Mouse (Mus musculus) embryonic fibroblast, embryonic 13.5 days (primary cell): ENCODE measurements at regions not wholly inside any gene's neighbourhood (a gene's known extent, or its start where the extent isn't known, plus 50 kb on each side); places are given as distances from the start of the nearest gene placed in this dataset.

Source experiments
- H3K27ac ChIP-seq: 2 replicates; pipeline ENCODE4 v1.5.1; 2012; ENCODE audit warnings: low read length, control low read depth, inconsistent platforms; ENCODE audit not compliant: insufficient read depth
- H3K4me1 ChIP-seq: 2 replicates; pipeline ENCODE4 v1.6.1; 2011; ENCODE audit warnings: low read length; ENCODE audit not compliant: control insufficient read depth, insufficient read depth
- H3K4me3 ChIP-seq: 2 replicates; pipeline ENCODE4 v1.5.1; 2011; ENCODE audit warnings: mild to moderate bottlenecking, control low read depth, low read length; ENCODE audit not compliant: insufficient read depth
- CTCF ChIP-seq: IDR thresholded peaks from 2 replicates; pipeline ENCODE4 v1.5.1; 2011; ENCODE audit warnings: mild to moderate bottlenecking, control low read depth, low read length, moderate library complexity, borderline replicate concordance; ENCODE audit not compliant: insufficient read depth
- POLR2A ChIP-seq: IDR thresholded peaks from 2 replicates; pipeline ENCODE4 v1.6.1; 2011; ENCODE audit warnings: low read depth, mild to moderate bottlenecking, control low read depth, low read length, moderate library complexity

- Histone ChIP-seq H3K4me1 (no peaks in the 10 kb centered on the region), H3K4me3 (no peak overlapping the region), H3K27ac (no peak overlapping the region)
- TF ChIP-seq CTCF (no peak), POLR2A (no peak)
These were observed 396.1 kb upstream of the Smarca2 start for GRCm38 (mm10) chr19:26208760-26209159.

- no peaks in the 10 kb centered on the region for H3K4me1 ChIP-seq
These were observed 370.3 kb upstream of the Smarca2 start for GRCm38 (mm10) chr19:26234539-26234938.

GRCm38 (mm10) chr19:26244067-26244466 lies 360.8 kb upstream of the Smarca2 start:
- H3K4me3 ChIP-seq, result no peak overlapping the region
- TF ChIP-seq POLR2A (no peak), CTCF (no peak)
- H3K27ac ChIP-seq, result no peak overlapping the region
- no peaks in the 10 kb centered on the region for H3K4me1 ChIP-seq

More at GRCm38 (mm10) chr19:26234539-26234938, 370.3 kb upstream of the Smarca2 start:
- no peak for TF ChIP-seq CTCF
- TF ChIP-seq POLR2A, result no peak
- Histone ChIP-seq H3K4me3 (no peak overlapping the region), H3K27ac (no peak overlapping the region)

- no peaks in the 10 kb centered on the region for H3K4me1 ChIP-seq
- no peak for TF ChIP-seq POLR2A
- TF ChIP-seq CTCF, result no peak
- no peak overlapping the region for H3K27ac ChIP-seq
- no peak overlapping the region for H3K4me3 ChIP-seq
These were observed 355.1 kb upstream of the Smarca2 start for GRCm38 (mm10) chr19:26249751-26250150.

GRCm38 (mm10) chr19:26258677-26259076 lies 346.2 kb upstream of the Smarca2 start:
- no peak overlapping the region for H3K27ac ChIP-seq
- TF ChIP-seq POLR2A (no peak), CTCF (no peak)

GRCm38 (mm10) chr19:26261530-26261929 lies 343.3 kb upstream of the Smarca2 start:
- TF ChIP-seq POLR2A (no peak), CTCF (no peak)
- Histone ChIP-seq H3K4me1 (no peaks in the 10 kb centered on the region), H3K27ac (no peak overlapping the region), H3K4me3 (no peak overlapping the region)

More at GRCm38 (mm10) chr19:26258677-26259076, 346.2 kb upstream of the Smarca2 start:
- H3K4me1 ChIP-seq, result no peaks in the 10 kb centered on the region
- H3K4me3 ChIP-seq, result no peak overlapping the region

- no peak overlapping the region for H3K4me3 ChIP-seq
- TF ChIP-seq POLR2A (no peak), CTCF (no peak)
- no peak overlapping the region for H3K27ac ChIP-seq
- no peaks in the 10 kb centered on the region for H3K4me1 ChIP-seq
These were observed 308.5 kb upstream of the Smarca2 start for GRCm38 (mm10) chr19:26296360-26296759.

- no peak overlapping the region for H3K4me3 ChIP-seq
- no peaks in the 10 kb centered on the region for H3K4me1 ChIP-seq
- TF ChIP-seq POLR2A, result no peak
- no peak for TF ChIP-seq CTCF
- no peak overlapping the region for H3K27ac ChIP-seq
These were observed 296.2 kb upstream of the Smarca2 start for GRCm38 (mm10) chr19:26308477-26309135.

- TF ChIP-seq CTCF (no peak), POLR2A (no peak)
- Histone ChIP-seq H3K27ac (no peak overlapping the region), H3K4me3 (no peak overlapping the region), H3K4me1 (no peaks in the 10 kb centered on the region)
These were observed 285.9 kb upstream of the Smarca2 start for GRCm38 (mm10) chr19:26318977-26319376.

GRCm38 (mm10) chr19:26323682-26324081 lies 281.2 kb upstream of the Smarca2 start:
- H3K4me1 ChIP-seq, result no peaks in the 10 kb centered on the region
- no peak for TF ChIP-seq POLR2A
- TF ChIP-seq CTCF, result no peak
- no peak overlapping the region for H3K4me3 ChIP-seq
- H3K27ac ChIP-seq, result no peak overlapping the region
